Mouse (Mus musculus) midbrain, postnatal 0 days (tissue): ENCODE measurements around the gene Gsdma. TPM values are rescaled to one million over a fixed set of nuclear protein-coding genes. Genes with fewer than 3 reads are reported as not detected.

ENCODE experiments used
- ATAC-seq: fragments of 200-750 bp; cut with Nextera tagmentation; 2 replicates; pipeline ENCODE4 v1.8.0; 2017; ENCODE audit warnings: moderate number of reproducible peaks, mild to moderate bottlenecking, moderate TSS enrichment, moderate library complexity; ENCODE audit not compliant: low FRiP score
- DNase-seq: peaks from one replicate; pipeline ENCODE4 v3.0.0-alpha.2; 2015; ENCODE audit warnings: low spot score
- H3K27ac ChIP-seq: fragments of 300-500 bp; sonication (generic); 2 replicates; pipeline ENCODE4 v1.5.1; 2014; ENCODE audit warnings: low read depth, mild to moderate bottlenecking, low read length, mixed read lengths
- H3K27me3 ChIP-seq: fragments of 300-500 bp; sonication (generic); 2 replicates; pipeline ENCODE4 v1.6.1; 2014; ENCODE audit warnings: low read length, control low read depth, mixed read lengths; ENCODE audit not compliant: insufficient read depth
- H3K36me3 ChIP-seq: fragments of 300-500 bp; sonication (generic); 2 replicates; pipeline ENCODE4 v1.6.1; 2014; ENCODE audit warnings: low read length, control low read depth, mixed read lengths; ENCODE audit not compliant: insufficient read depth
- H3K4me1 ChIP-seq: fragments of 300-500 bp; sonication (generic); 2 replicates; pipeline ENCODE4 v1.6.1; 2014; ENCODE audit warnings: mild to moderate bottlenecking, control low read depth, antibody characterized with exemption, low read length, mixed read lengths; ENCODE audit not compliant: insufficient read depth
- H3K4me2 ChIP-seq: fragments of 300-500 bp; sonication (generic); 2 replicates; pipeline ENCODE4 v1.6.1; 2014; ENCODE audit warnings: low read depth, mild to moderate bottlenecking, low read length, mixed read lengths; ENCODE audit not compliant: poor library complexity, severe bottlenecking
- H3K4me3 ChIP-seq: fragments of 300-500 bp; sonication (generic); 2 replicates; pipeline ENCODE4 v1.5.1; 2014; ENCODE audit warnings: low read depth, mild to moderate bottlenecking, low read length, moderate library complexity
- H3K9ac ChIP-seq: fragments of 300-500 bp; sonication (generic); replicated peaks from 2 replicates; pipeline ENCODE4 v1.6.1; 2014; ENCODE audit warnings: mild to moderate bottlenecking, low read length, moderate library complexity, mixed read lengths; ENCODE audit not compliant: poor library complexity, severe bottlenecking
- H3K9me3 ChIP-seq: fragments of 300-500 bp; sonication (generic); 2 replicates; pipeline ENCODE4 v1.6.1; 2016; ENCODE audit warnings: low read length, control low read depth
- CTCF ChIP-seq: IDR thresholded peaks from 2 replicates; pipeline ENCODE4 v1.5.1; 2016; ENCODE audit warnings: antibody characterized with exemption, mild to moderate bottlenecking
- WGBS: fragments of 180-500 bp; shearing (Covaris S2); extraction: QIAGEN DNeasy Blood & Tissue Kit; methylation state at CpG from one replicate; pipeline ENCODE4 v1.1.7; 2014; 5-methylcytosine and 5-hydroxymethylcytosine counted together
- polyA plus RNA-seq: library from polyadenylated mRNA; unstranded; fragments of >200 nt; fragmentation: Nextera tagmentation; extraction: Ambion mirVana; gene quantifications from 2 replicates; pipeline ENCODE4 v1.2.1, GENCODE M21; 2015
- total RNA-seq: library from RNA; depleted of rRNA; stranded (reverse); fragments of >200 nt; gene quantifications from 2 replicates; pipeline ENCODE4 v1.2.3, GENCODE M21; 2014

The Gsdma gene
- total and polyA plus RNA-seq, 2 experiments from 2014 or later = 0.05 TPM; not detected in 1

- Histone ChIP-seq H3K4me3 (no peak overlapping the region), H3K27ac (no peak overlapping the region), H3K9ac (no peak overlapping the region), H3K27me3 (no peaks in the 10 kb centered on the region), H3K36me3 (peaks cover 62% of the 10 kb centered on the region), H3K4me2 (no peak overlapping the region), H3K4me1 (no peaks in the 10 kb centered on the region), H3K9me3 (no peaks in the 10 kb centered on the region)
- DNase-seq (no peak), ATAC-seq (no peak)
- no peak for TF ChIP-seq CTCF
- WGBS = 93% methylated on average over 8 of the region's 9 CpGs
Observed at GRCm38 (mm10) chr11:98693746-98694145, 29.6 kb downstream of the Gsdma start.

GRCm38 (mm10) chr11:98694301-98694700, 30.1 kb downstream of the Gsdma start:
- DNase-seq (no peak), ATAC-seq (no peak)
- H3K4me3 ChIP-seq = no peak overlapping the region
- H3K9ac ChIP-seq = no peak overlapping the region
- H3K27ac ChIP-seq = no peak overlapping the region
- no peaks in the 10 kb centered on the region for H3K9me3 ChIP-seq
- WGBS = 76% methylated on average over 9 of the region's 9 CpGs
- no peak overlapping the region for H3K4me2 ChIP-seq
- TF ChIP-seq CTCF = no peak
- no peaks in the 10 kb centered on the region for H3K4me1 ChIP-seq
- peaks cover 62% of the 10 kb centered on the region for H3K36me3 ChIP-seq
- H3K27me3 ChIP-seq = no peaks in the 10 kb centered on the region

- no peak overlapping the region for H3K4me2 ChIP-seq
- TF ChIP-seq CTCF = no peak
- WGBS = 71% methylated on average over 14 of the region's 14 CpGs
- H3K4me1 ChIP-seq = no peaks in the 10 kb centered on the region
- ATAC-seq (no peak), DNase-seq (no peak)
- no peak overlapping the region for H3K4me3 ChIP-seq
- peaks cover 53% of the 10 kb centered on the region for H3K36me3 ChIP-seq
- no peak overlapping the region for H3K27ac ChIP-seq
- no peak overlapping the region for H3K9ac ChIP-seq
- no peaks in the 10 kb centered on the region for H3K9me3 ChIP-seq
- no peaks in the 10 kb centered on the region for H3K27me3 ChIP-seq
Observed at GRCm38 (mm10) chr11:98695408-98695807, 31.3 kb downstream of the Gsdma start.

GRCm38 (mm10) chr11:98696454-98697216, 32.5 kb downstream of the Gsdma start:
- Histone ChIP-seq H3K27ac (no peak overlapping the region), H3K36me3 (peaks cover 41% of the 10 kb centered on the region), H3K4me1 (no peaks in the 10 kb centered on the region), H3K9ac (no peak overlapping the region), H3K4me3 (no peak overlapping the region), H3K27me3 (no peaks in the 10 kb centered on the region), H3K4me2 (no peak overlapping the region), H3K9me3 (no peaks in the 10 kb centered on the region)
- DNase-seq (no peak), ATAC-seq (no peak)
- 85% methylated on average over 14 of the region's 14 CpGs for WGBS
- TF ChIP-seq CTCF = no peak

- no peak overlapping the region for H3K4me3 ChIP-seq
- ATAC-seq = no peak
- H3K27me3 ChIP-seq = no peaks in the 10 kb centered on the region
- DNase-seq = no peak
- no peak overlapping the region for H3K4me2 ChIP-seq
- H3K9me3 ChIP-seq = no peaks in the 10 kb centered on the region
- TF ChIP-seq CTCF = no peak
- no peak overlapping the region for H3K9ac ChIP-seq
- no peaks in the 10 kb centered on the region for H3K4me1 ChIP-seq
- no peak overlapping the region for H3K27ac ChIP-seq
- H3K36me3 ChIP-seq = peaks cover 35% of the 10 kb centered on the region
- WGBS = 89% methylated on average over 12 of the region's 12 CpGs
Observed at GRCm38 (mm10) chr11:98697225-98697624, 33.1 kb downstream of the Gsdma start.

GRCm38 (mm10) chr11:98698849-98699640, 34.9 kb downstream of the Gsdma start:
- no peak for ATAC-seq
- WGBS = 88% methylated on average over 16 of the region's 16 CpGs
- Histone ChIP-seq H3K9me3 (no peaks in the 10 kb centered on the region), H3K4me3 (no peak overlapping the region), H3K9ac (no peak overlapping the region), H3K4me1 (no peaks in the 10 kb centered on the region), H3K36me3 (peaks cover 23% of the 10 kb centered on the region), H3K4me2 (no peak overlapping the region), H3K27ac (no peak overlapping the region), H3K27me3 (no peaks in the 10 kb centered on the region)
- DNase-seq = no peak
- TF ChIP-seq CTCF = no peak
